Mouse (Mus musculus) liver, adult 2 months (tissue): ENCODE measurements around the gene Ndufa7. TPM values are rescaled to one million over a fixed set of nuclear protein-coding genes. Genes with fewer than 3 reads are reported as not detected.
A peak's percentile ranks its signal among the peaks of the same experiment; 100 is the strongest.

Experiments
- DNase-seq: peaks from one replicate; pipeline ENCODE4 v3.0.0-alpha.2; 2011; ENCODE audit warnings: low read depth, low spot score; ENCODE audit errors: extremely low read depth
- H3K27ac ChIP-seq: fragments of 200-500 bp; replicated peaks from 2 replicates; pipeline ENCODE4 v1.5.1; 2012; ENCODE audit warnings: low read depth, mild to moderate bottlenecking, control low read depth, inconsistent platforms, low read length; ENCODE audit not compliant: insufficient read depth
- H3K27me3 ChIP-seq: fragments of 200-500 bp; 2 replicates; pipeline ENCODE4 v1.6.1; 2012; ENCODE audit warnings: mild to moderate bottlenecking, moderate library complexity, low read length, inconsistent platforms; ENCODE audit not compliant: control insufficient read depth, insufficient read depth
- H3K36me3 ChIP-seq: fragments of 200-500 bp; 2 replicates; pipeline ENCODE4 v1.6.1; 2012; ENCODE audit warnings: low read length, inconsistent platforms; ENCODE audit not compliant: control insufficient read depth, insufficient read depth
- H3K4me1 ChIP-seq: fragments of 200-500 bp; 2 replicates; pipeline ENCODE4 v1.6.1; 2011; ENCODE audit warnings: low read length; ENCODE audit not compliant: control insufficient read depth, insufficient read depth
- H3K4me3 ChIP-seq: fragments of 200-500 bp; 2 replicates; pipeline ENCODE4 v1.5.1; 2011; ENCODE audit warnings: low read depth, mild to moderate bottlenecking, control low read depth, low read length, moderate library complexity; ENCODE audit not compliant: insufficient read depth
- H3K79me2 ChIP-seq: fragments of 200-500 bp; 2 replicates; pipeline ENCODE4 v1.6.1; 2012; ENCODE audit warnings: inconsistent platforms, mild to moderate bottlenecking, low read length, moderate library complexity; ENCODE audit not compliant: control insufficient read depth, insufficient read depth
- H3K9ac ChIP-seq: fragments of 200-500 bp; 2 replicates; pipeline ENCODE4 v1.6.1; 2012; ENCODE audit warnings: low read depth, mild to moderate bottlenecking, control low read depth, inconsistent platforms, low read length
- CTCF ChIP-seq: fragments of 200-500 bp; IDR thresholded peaks from 2 replicates; pipeline ENCODE4 v1.5.1; 2011; ENCODE audit warnings: low read depth, low read length, control low read depth
- POLR2A ChIP-seq: fragments of 200-500 bp; IDR thresholded peaks from 2 replicates; pipeline ENCODE4 v1.6.1; 2011; ENCODE audit warnings: low read length, control low read depth; ENCODE audit not compliant: insufficient read depth; ENCODE audit errors: extremely low read depth
- WGBS: fragments of 180-500 bp; shearing (Covaris S2); methylation state at CpG from one replicate; pipeline ENCODE4 v1.1.7; 2018; 5-methylcytosine and 5-hydroxymethylcytosine counted together
- polyA plus RNA-seq: library from polyadenylated mRNA; depleted of rRNA; stranded (reverse); fragments of >200 nt; gene quantifications from 2 replicates; pipeline ENCODE4 v1.2.3, GENCODE M21; 2012
- total RNA-seq: library from RNA; depleted of rRNA; stranded (reverse); fragments of >200 nt; gene quantifications from 2 replicates; pipeline ENCODE4 v1.2.3, GENCODE M21; 2014

Ndufa7 gene
- total and polyA plus RNA-seq, 2 experiments, result 214 to 372 TPM

- H3K4me3 ChIP-seq, result no peak overlapping the region
- no peak overlapping the region for H3K9ac ChIP-seq
- no peak for TF ChIP-seq POLR2A
- no peak for TF ChIP-seq CTCF
- H3K4me1 ChIP-seq, result peaks cover 20% of the 10 kb centered on the region
- peaks cover 33% of the 10 kb centered on the region for H3K36me3 ChIP-seq
- 8% methylated on average over 2 of the region's 2 CpGs for WGBS
- 0 out of 2 replicates have a peak overlapping the region, but pooled peaks have one; percentile 17 for H3K27ac ChIP-seq
- no peaks in the 10 kb centered on the region for H3K27me3 ChIP-seq
- peak; percentile 100 for DNase-seq
- peaks cover 9% of the 10 kb centered on the region; the same call in 1 of the 2 replicates for H3K79me2 ChIP-seq
These were observed 4.5 kb downstream of the Ndufa7 start for GRCm38 (mm10) chr17:33828892-33829291.

GRCm38 (mm10) chr17:33829561-33829960 lies 5.2 kb downstream of the Ndufa7 start:
- H3K27me3 ChIP-seq, result no peaks in the 10 kb centered on the region
- peaks cover 39% of the 10 kb centered on the region for H3K36me3 ChIP-seq
- DNase-seq, result no peak
- H3K79me2 ChIP-seq, result peaks cover 9% of the 10 kb centered on the region; the same call in 1 of the 2 replicates
- H3K27ac ChIP-seq, result no peak overlapping the region
- peaks cover 20% of the 10 kb centered on the region for H3K4me1 ChIP-seq
- no peak overlapping the region for H3K9ac ChIP-seq
- no peak overlapping the region for H3K4me3 ChIP-seq
- TF ChIP-seq CTCF, result no peak
- no peak for TF ChIP-seq POLR2A
- WGBS, result 90% methylated on average over 10 of the region's 10 CpGs

- H3K79me2 ChIP-seq, result peaks cover 3% of the 10 kb centered on the region; the same call in 1 of the 2 replicates
- peak; percentile 89 for DNase-seq
- TF ChIP-seq CTCF, result no peak
- peak; percentile 40; the same call in 1 of the 2 replicates for TF ChIP-seq POLR2A
- peak within 1 kb of the TSS; percentile 53 for H3K27ac ChIP-seq
- H3K4me3 ChIP-seq, result peak within 1 kb of the TSS; percentile 68
- peaks cover 2% of the 10 kb centered on the region; the same call in 1 of the 2 replicates for H3K36me3 ChIP-seq
- peaks cover 5% of the 10 kb centered on the region for H3K4me1 ChIP-seq
- no peaks in the 10 kb centered on the region for H3K27me3 ChIP-seq
- 1% methylated on average over 45 of the region's 45 CpGs for WGBS
- peak within 1 kb of the TSS; percentile 72 for H3K9ac ChIP-seq
These were observed 18.8 kb downstream of the Ndufa7 start, which contains the start of gene Cd320 for GRCm38 (mm10) chr17:33842966-33843795. Gene Cd320 (plus strand): TSS chr17:33843091.

- 29% methylated on average over 1 of the region's 1 CpGs for WGBS
- no peak overlapping the region for H3K27ac ChIP-seq
- no peak overlapping the region for H3K4me3 ChIP-seq
- DNase-seq, result no peak
- peaks cover 5% of the 10 kb centered on the region for H3K4me1 ChIP-seq
- H3K36me3 ChIP-seq, result no peaks in the 10 kb centered on the region
- TF ChIP-seq CTCF (no peak), POLR2A (no peak)
- no peak overlapping the region for H3K9ac ChIP-seq
- H3K27me3 ChIP-seq, result no peaks in the 10 kb centered on the region
- H3K79me2 ChIP-seq, result peaks cover 3% of the 10 kb centered on the region; the same call in 1 of the 2 replicates
These were observed 19.8 kb downstream of the Ndufa7 start for GRCm38 (mm10) chr17:33844196-33844595.

GRCm38 (mm10) chr17:33848139-33848538 lies 23.8 kb downstream of the Ndufa7 start:
- Histone ChIP-seq H3K4me3 (no peak overlapping the region), H3K27ac (no peak overlapping the region), H3K79me2 (peaks cover 3% of the 10 kb centered on the region; the same call in 1 of the 2 replicates), H3K36me3 (no peaks in the 10 kb centered on the region), H3K9ac (no peak overlapping the region), H3K4me1 (peaks cover 7% of the 10 kb centered on the region), H3K27me3 (no peaks in the 10 kb centered on the region)
- WGBS, result 93% methylated on average over 8 of the region's 8 CpGs
- DNase-seq, result no peak
- TF ChIP-seq POLR2A, result no peak
- TF ChIP-seq CTCF, result no peak
